Mouse (Mus musculus) liver, adult 2 months (tissue): ENCODE measurements around the gene Card10.

ENCODE experiments used
- CTCF ChIP-seq: fragments of 200-500 bp; IDR thresholded peaks from 2 replicates; pipeline ENCODE4 v1.5.1; 2011; ENCODE audit warnings: low read depth, low read length, control low read depth
- POLR2A ChIP-seq: fragments of 200-500 bp; IDR thresholded peaks from 2 replicates; pipeline ENCODE4 v1.6.1; 2011; ENCODE audit warnings: low read length, control low read depth; ENCODE audit not compliant: insufficient read depth; ENCODE audit errors: extremely low read depth

- TF ChIP-seq CTCF: no peak
- no peak for TF ChIP-seq POLR2A
These were observed 41.7 kb downstream of the Card10 start for GRCm38 (mm10) chr15:78761112-78761511.
